Mouse (Mus musculus) embryonic stem cell, embryonic (primary cell): ENCODE data around the gene Slc26a8.
"Not testable (repeated sequence)": the region's sequence is repeated elsewhere in the genome, so short reads cannot be mapped to it uniquely, and the experiment has no call there.

Source experiments
- CTCF ChIA-PET, 4 experiments: fragments of 300-600 bp in 2 of 4; fragments of 350-600 bp in 2 of 4; sonication (Branson Sonifier 250); formaldehyde crosslinking; loops; one replicate each; lab custom pipeline; 2022; ENCODE audit warnings: inconsistent platforms in 2 of 4; lab: Charles Lee
- POLR2A ChIA-PET, 4 experiments: fragments of 300-600 bp in 2 of 4; fragments of 350-600 bp in 2 of 4; sonication (Branson Sonifier 250); formaldehyde crosslinking; loops; one replicate each; lab custom pipeline; 2022; ENCODE audit warnings: antibody characterized with exemption in 4 of 4, inconsistent platforms in 1 of 4; lab: Charles Lee

The Slc26a8 gene

DNA sequence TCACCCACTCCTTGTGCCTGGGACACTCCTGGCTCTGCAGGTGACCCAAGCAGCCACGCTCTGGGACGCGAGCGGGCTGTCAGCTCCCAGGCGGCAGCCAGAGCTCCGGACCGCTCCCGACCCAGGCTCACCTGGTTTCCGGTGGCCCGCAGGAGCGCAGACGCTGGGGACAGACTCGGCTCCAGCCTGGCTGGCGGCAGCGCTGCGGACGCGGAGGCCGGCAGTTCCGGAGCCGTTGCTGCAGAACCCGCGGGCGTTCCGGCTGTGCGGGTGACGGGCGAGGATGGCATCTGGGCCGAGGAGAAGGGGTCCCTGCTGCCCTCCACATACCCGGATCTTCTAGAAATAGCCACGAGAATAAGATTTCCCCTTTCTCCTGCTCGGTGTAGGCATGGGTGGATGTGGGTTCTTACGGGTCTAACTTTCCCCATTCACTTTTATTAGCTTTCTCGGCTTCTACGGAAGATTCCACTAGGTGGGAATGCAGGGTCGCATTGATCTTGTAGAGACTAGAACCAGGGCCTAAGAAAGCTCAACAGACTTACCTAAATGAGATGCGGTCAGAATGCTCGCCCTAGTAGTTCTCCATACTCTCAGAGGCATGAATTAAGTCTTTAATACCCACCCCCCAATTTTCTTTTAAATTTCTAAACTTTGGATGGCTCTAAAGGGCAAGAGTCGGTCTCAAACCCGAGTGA is at the start of gene Slc26a8:
Gene Slc26a8, minus strand, starts transcription at position 648 of the 698 bp plus-strand sequence.
- ChIA-PET POLR2A (interaction anchor here in 3 of 4 experiments (0.5 to 1.6 kb wide), 13 partner anchors 8 to 676 kb away, joined by 3 to 5 read pairs (median 4); partner anchors contain the start of gene Srpk1 (in 1 of the 3)), CTCF (interaction anchor here in 3 of 4 experiments (1.1 to 1.2 kb wide), 3 partner anchors 152 to 190 kb away, joined by 3 to 5 read pairs (median 4); no protein-coding TSS in a partner anchor)

DNA sequence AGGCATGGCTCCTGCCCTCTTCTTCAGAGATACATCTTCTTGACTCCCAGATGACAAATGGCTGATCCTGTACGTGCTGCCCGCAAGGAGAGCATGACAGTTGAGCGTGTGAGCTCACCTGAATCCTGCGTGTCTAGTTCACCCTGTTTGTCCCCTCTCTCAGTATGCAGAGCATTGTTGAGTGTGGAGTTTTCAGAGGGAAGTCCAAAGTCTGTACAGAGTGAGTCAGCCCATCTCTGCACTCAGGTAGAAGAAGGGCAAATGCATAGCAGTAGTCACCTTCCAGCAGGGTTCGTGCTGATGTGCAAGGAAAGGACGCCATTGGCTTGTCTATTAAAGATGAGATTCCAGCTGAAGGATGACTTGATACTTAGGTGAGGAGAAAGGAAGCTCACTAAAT is 49.2 kb upstream of the Slc26a8 start:
- ChIA-PET CTCF (interaction anchor here in 1 of 4 experiments (1.1 kb wide), 1 partner anchor 249 kb away, joined by 4 read pairs; no protein-coding TSS in a partner anchor), POLR2A (interaction anchor here in 2 of 4 experiments (0.5 to 2.1 kb wide), 6 partner anchors 8 to 1716 kb away, joined by 3 to 15 read pairs (median 4); no protein-coding TSS in a partner anchor)

DNA sequence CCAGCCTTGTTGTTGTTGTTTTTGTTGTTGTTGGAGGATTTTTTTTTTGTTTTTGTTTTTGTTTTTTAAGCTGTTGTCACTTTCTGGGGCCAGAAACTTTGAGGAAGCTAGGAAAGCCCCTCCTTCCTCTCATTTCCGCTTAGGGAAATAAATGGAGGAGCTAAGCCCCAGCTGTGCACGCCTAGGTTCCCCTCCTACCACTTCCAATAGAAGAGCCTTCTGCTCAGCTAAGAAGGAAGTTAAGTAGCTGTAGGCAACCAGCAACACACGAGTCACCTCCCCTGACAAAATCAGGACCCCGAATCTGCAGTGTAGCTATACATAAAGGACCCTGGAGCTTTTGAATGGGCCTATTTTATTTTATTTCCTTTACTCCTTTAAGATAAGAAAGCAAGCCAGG is 47.9 kb upstream of the Slc26a8 start:
- ChIA-PET POLR2A (interaction anchor here in 2 of 4 experiments (0.7 to 2.1 kb wide), 7 partner anchors 9 to 86 kb away, joined by 3 to 7 read pairs (median 3); no protein-coding TSS in a partner anchor), CTCF (no interaction called here)

DNA sequence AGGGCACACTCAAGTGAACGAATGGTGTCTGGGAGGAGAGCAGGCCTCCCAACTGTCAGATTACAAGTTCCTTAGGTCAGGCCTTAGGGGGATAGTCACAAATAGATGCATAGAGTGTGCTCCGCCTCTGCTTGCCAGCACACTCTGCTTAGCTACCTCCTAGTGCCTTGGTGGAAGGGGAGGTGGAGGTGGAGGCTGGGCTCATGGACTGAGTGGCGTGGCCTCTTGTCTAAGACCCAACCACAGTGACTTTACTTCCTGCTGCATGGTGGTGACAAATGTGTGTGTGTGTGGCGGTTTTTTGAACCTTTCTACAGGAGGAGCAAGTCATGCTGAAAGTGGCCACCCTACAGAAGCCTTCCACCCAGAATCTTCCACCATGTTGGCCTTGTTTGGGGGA is 46.5 kb upstream of the Slc26a8 start:
- ChIA-PET POLR2A (interaction anchor here in 3 of 4 experiments (1.0 to 1.2 kb wide), 3 partner anchors 11 to 159 kb away, joined by 3 to 4 read pairs (median 3); no protein-coding TSS in a partner anchor), CTCF (no interaction called here)

DNA sequence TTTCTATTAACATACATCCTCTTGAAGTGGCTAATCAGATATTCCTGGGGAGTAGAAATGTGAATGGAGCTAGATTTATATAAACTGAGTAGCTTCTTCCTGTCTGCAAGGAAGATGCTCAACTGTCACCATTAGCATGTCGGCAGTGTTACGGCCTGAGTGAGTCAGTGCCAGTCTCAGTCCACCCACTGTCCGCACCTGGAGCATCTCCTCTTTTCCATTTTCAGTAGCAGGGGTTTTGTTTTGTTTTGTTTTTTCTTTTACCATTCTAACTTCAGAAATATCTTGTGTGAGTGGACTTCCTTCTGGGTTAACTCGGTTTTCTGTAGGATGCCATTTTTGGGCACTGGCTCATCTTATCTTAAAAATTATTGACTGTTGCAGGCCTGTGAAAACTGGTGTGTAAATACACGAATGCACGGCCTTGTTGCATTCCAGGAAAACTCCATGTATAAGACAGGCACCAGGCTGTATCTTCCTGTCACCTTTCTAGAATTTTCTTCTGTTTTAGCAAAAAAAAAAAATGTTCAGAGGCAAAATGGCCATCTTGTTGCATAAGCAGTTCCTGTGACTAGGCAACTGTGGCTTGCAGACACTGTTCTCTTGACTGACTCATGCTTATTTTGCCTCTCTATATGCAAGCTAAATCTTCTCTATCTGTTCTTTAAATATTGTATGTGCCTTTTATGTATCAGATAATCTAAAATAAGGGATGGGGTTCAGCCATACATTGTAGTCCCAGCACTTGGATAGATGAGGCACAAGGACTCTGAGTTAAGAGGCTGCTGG is 45.5 kb upstream of the Slc26a8 start:
- POLR2A ChIA-PET: interaction anchor here in 2 of 4 experiments (1.1 to 1.7 kb wide), 6 partner anchors 12 to 44 kb away, joined by 3 to 6 read pairs (median 4); partner anchors contain the start of gene Mapk14 (in 1 of the 2)
- CTCF ChIA-PET: interaction anchor here in 2 of 4 experiments (0.7 to 1.5 kb wide), 2 partner anchors 9 to 200 kb away, joined by 3 read pairs; no protein-coding TSS in a partner anchor

DNA sequence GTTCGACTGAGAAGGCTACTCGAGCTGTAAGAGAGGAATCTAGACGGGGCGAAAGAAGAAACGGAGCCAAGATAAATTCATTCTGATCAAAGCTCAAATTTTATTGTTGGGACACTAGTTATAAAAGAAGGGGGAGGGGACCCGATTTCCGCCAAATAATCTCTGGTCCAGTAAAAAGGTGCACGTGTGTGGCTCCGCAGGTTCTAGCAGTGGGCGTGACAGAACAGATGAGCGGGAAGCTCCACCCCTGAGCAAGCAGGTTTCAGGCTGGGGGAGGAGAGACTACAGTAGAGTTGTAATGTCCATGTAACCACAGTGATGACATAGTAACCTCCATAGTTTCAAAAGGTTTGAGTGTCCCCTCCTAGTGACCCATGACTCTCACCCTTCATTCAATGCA is 37.5 kb upstream of the Slc26a8 start:
- POLR2A ChIA-PET: interaction anchor here in 3 of 4 experiments (0.6 to 2.3 kb wide), 6 partner anchors 11 to 715 kb away, joined by 3 to 8 read pairs (median 4); partner anchors contain the start of gene Srsf3 (in 1 of the 3)

DNA sequence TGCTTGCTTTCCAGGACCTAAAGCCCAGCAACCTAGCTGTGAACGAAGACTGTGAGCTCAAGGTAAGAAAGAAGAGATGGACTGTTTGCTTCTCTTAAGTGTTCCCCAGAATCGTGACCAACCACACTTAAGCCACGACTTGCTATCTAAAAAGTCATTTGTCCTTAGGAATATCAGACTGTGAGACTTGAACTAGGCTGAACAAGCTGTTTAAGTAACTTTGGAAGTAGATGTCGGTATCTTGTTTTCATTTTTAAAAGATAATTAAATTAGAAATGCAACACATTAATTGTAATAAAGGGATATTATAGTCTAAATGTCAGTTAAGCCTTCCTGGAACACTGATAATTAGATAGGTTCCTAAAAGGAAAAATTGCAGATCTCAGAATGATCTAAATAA is 35.8 kb upstream of the Slc26a8 start, which contains the start of gene AC170998.1:
Gene AC170998.1, plus strand, starts transcription at position 301 of the 400 bp plus-strand sequence.
- POLR2A ChIA-PET: interaction anchor here in 2 of 4 experiments (1.1 to 2.3 kb wide), 4 partner anchors 9 to 33 kb away, joined by 3 to 8 read pairs (median 3); no protein-coding TSS in a partner anchor
- CTCF ChIA-PET: interaction anchor here in 1 of 4 experiments (0.6 kb wide), 1 partner anchor 303 kb away, joined by 3 read pairs; no protein-coding TSS in a partner anchor

More for the DNA sequence above, 37.5 kb upstream of the Slc26a8 start:
- CTCF ChIA-PET: not testable (repeated sequence)

DNA sequence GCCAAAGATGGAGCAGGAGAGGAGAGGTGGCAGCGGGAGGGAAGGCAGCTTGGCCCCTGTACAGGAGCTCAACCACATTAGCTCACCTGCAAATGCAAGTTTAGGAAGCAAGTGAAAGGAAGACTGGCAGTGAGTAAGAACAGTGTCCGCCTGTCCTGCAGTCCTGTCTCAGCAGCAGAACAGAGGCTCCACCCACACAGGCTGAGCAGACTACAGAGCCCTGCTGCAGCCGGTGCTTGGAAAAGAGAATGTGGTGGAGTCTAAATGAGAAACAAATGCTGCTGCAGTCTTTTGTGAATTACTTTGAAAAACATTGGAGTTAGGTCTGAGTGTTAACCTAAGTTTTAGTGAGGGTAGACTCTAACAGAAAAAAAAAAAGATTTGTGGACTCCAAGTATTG is 27.5 kb upstream of the Slc26a8 start:
- CTCF ChIA-PET: no interaction called here
- POLR2A ChIA-PET: interaction anchor here in 2 of 4 experiments (0.6 to 2.0 kb wide), 4 partner anchors 9 to 567 kb away, joined by 3 to 8 read pairs (median 4); partner anchors contain the start of gene AC170998.1 (in 1 of the 2)

DNA sequence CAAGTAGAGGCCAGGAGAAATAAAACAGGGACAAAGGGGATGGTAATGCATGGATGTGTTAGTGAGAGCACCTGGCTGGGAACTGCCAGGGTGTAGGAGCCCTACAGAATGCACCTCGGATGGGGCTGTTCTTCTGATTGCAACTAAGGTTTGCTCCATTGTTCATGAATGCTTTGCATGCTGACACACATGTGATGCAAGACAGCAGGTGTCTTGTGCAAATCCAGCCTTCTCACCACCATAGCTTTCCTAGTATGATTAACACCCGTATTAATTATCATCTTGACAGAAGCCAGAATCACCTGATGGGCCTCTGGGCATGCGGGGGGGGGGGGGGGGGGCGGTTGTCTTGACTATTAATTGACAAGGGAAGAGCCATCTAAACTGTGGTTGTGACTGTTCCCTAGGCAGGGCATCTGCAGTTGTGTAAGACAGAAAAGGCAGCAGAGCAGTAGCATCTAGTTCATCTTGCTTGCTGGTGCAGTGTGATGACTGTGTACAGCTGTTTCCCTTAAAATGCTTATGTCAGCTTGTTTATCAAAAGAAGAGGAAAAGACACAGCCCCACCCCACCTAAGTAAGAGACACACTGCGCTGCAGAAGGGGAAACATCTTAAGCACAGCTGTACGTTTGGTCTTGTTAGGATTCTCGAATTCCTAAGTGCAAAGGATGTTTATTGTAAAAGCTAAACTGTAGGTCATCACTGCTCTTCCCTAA is 26.0 kb upstream of the Slc26a8 start:
- CTCF ChIA-PET: interaction anchor here in 2 of 4 experiments (0.6 kb wide), 2 partner anchors 8 to 305 kb away, joined by 3 to 4 read pairs; no protein-coding TSS in a partner anchor
- POLR2A ChIA-PET: interaction anchor here in 1 of 4 experiments (0.5 to 2.0 kb wide), 8 partner anchors 11 to 458 kb away, joined by 3 to 8 read pairs (median 3); partner anchors contain the start of genes AC170998.1 and Srpk1

DNA sequence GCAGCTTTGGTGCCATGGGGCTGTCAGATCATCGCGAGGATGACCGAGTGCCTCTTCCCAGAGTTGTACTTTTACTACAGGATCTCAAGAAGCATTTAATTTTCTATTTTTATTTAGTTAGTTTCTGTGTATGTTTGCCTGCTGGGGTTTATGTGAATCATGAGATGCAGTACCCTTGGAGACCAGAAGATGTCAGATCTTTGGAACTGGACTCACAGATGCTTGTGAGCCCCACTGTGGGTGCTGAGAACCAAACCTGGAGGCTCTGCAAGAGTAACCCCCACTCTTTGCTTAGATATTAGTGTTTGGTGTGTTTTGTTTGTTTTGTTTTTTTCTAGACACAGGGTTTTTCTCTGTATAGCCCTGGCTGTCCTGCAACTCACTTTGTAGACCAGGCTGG is 24.0 kb upstream of the Slc26a8 start:
- CTCF ChIA-PET: interaction anchor here in 1 of 4 experiments (0.7 kb wide), 1 partner anchor 214 kb away, joined by 3 read pairs; no protein-coding TSS in a partner anchor
- POLR2A ChIA-PET: interaction anchor here in 2 of 4 experiments (1.1 to 12.8 kb wide), 3 partner anchors 11 to 18 kb away, joined by 3 to 131 read pairs (median 3); partner anchors contain the start of genes AC170998.1 (in 1 of the 2) and Mapk14 (in 1 of the 2)

DNA sequence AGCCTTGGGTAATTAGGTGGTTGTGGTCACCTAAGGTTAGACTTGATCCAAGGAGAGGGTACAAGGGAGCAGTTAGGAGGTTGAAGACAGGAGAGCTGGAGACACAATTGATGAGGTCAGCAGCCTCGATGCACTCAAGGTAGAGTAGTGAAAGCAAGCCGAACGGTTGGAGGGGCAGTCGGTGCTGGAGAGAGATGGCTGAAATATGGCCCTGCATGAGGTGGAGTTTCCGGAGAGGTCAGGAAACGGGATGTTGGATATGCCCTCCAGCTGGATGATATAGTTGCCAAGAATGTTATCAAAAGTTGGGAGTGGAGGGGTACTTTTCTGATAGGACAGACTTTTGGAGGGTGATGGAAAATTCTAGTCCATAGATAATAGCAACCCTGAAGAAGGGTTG is 22.3 kb upstream of the Slc26a8 start:
- CTCF ChIA-PET: interaction anchor here in 3 of 4 experiments (0.6 to 1.2 kb wide), 9 partner anchors 9 to 788 kb away, joined by 3 to 11 read pairs (median 4); no protein-coding TSS in a partner anchor
- POLR2A ChIA-PET: interaction anchor here in 2 of 4 experiments (0.6 to 12.8 kb wide), 9 partner anchors 10 to 320 kb away, joined by 3 to 131 read pairs (median 6); partner anchors contain the start of gene Mapk14 (in 1 of the 2)

DNA sequence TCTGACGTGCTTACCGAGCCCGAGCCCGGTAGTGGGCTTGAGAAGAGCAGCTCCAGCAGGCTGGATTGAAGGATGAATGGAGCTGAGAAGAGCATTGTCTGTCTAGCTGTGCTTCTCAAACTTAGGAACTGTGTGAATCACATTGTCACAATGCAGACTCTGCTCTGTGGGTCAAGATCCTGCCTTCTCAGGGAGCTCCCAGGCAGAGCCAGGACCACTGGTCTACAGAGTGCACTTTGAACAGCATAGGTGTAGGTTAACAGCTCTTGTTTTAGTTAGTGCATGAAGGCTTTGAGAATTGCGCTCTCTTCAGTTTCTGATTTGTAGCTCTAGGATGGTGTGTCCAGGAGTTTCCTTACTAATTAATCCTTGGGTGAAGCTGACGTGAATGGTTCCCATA is 21.2 kb upstream of the Slc26a8 start:
- ChIA-PET CTCF (interaction anchor here (0.6 to 1.5 kb wide), 8 partner anchors 10 to 215 kb away, joined by 3 to 11 read pairs (median 3); partner anchors contain the start of gene Mapk14 (in 1 of the 4)), POLR2A (interaction anchor here in 3 of 4 experiments (0.7 to 12.8 kb wide), 21 partner anchors 9 to 135 kb away, joined by 3 to 131 read pairs (median 3); partner anchors contain the start of genes Mapk14 (in 3 of the 3) and AC170998.1 (in 1 of the 3))

DNA sequence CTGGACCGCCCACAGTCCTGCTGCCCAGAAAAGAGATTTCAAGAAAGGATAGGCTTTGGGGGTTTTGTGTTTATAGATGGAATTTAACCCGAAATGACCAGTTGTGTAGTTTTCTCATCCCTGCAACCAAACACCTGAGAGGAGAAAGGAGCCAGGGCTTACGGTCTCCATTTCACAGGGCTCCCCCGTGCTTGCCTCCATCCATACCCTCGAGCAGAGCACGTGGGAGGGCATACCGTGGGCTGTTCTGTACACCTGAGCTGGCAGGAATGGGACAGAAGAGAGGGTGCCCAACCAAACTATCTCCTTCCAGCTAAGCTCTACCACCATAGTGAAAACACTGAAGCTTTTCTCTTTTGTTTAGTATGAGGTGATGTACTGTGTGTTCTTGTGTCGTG is 20.3 kb upstream of the Slc26a8 start:
- CTCF ChIA-PET: interaction anchor here in 3 of 4 experiments (0.6 to 1.5 kb wide), 6 partner anchors 11 to 856 kb away, joined by 3 to 6 read pairs (median 3); partner anchors contain the start of gene Mapk14 (in 1 of the 3)

DNA sequence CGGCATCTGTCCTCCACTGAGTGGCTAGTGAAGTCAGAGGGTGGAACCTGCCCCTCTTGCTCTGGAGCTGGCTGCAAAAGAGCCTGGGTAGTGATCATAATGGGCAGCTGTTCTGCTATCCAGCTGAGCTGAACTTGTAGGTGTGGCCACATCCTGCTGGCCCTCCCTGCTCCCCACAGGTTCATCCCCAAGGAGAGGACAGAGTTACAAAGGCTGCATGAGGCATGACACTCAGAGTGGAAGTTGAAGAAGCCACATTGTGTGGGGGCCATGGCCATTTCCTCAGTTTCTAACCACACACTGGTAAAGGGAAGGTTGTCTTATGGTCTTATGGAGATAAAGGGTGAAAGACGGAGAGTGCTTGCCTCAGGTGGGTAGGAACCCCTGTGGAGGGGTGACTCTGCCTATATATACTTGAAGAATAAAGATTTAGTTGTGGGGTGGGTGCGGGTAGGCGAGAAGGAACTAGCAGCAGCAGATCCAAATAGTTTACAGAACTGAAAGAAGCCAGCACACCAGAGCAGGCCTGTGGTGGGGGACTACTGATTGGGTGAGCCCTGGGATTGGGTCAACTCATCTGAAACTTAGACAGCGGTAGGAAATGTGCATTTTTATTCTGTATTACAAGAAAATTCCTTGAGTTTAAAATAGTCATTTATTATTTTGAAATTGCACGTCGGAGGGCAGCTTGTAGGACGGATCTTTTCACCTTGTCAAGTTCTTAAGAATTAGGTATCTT is 19.7 kb upstream of the Slc26a8 start:
- ChIA-PET CTCF (interaction anchor here in 2 of 4 experiments (0.5 to 0.6 kb wide), 2 partner anchors 198 to 857 kb away, joined by 3 read pairs; no protein-coding TSS in a partner anchor), POLR2A (interaction anchor here in 2 of 4 experiments (1.2 to 12.8 kb wide), 8 partner anchors 7 to 79 kb away, joined by 3 to 131 read pairs (median 7); partner anchors contain the start of gene Mapk14 (in 1 of the 2))

More for the DNA sequence above, 20.3 kb upstream of the Slc26a8 start:
- POLR2A ChIA-PET: interaction anchor here in 3 of 4 experiments (0.9 to 12.8 kb wide), 14 partner anchors 8 to 100 kb away, joined by 3 to 131 read pairs (median 3); partner anchors contain the start of genes Mapk14 (in 3 of the 3) and AC170998.1 (in 1 of the 3)

DNA sequence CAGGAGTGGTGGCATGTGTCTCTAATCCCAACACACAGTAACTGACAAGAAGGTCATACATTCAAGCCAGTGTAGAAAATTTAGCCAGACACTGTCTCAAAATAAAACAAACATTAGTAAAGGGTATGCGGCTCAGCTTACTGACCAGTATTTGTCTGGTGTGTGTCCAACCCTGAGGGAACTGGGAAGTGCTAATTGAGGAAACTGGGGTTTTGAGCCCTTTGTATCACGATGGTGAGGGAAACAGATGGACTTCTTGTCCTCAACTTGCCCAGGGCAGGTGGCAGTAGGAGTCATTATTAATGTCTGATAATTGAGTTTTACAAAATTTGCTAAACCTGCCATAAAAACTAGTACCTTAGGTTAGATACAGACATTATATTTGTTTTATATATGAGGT is 19.0 kb upstream of the Slc26a8 start:
- POLR2A ChIA-PET: interaction anchor here in 1 of 4 experiments (1.6 to 12.8 kb wide), 2 partner anchors 13 to 20 kb away, joined by 3 to 131 read pairs; partner anchors contain the start of gene Mapk14
- CTCF ChIA-PET: interaction anchor here in 1 of 4 experiments (0.5 kb wide), 1 partner anchor 197 kb away, joined by 3 read pairs; no protein-coding TSS in a partner anchor
